Mouse (Mus musculus) intestine, embryonic 15.5 days (tissue): ENCODE measurements at regions not wholly inside any gene's neighbourhood (a gene's known extent, or its start where the extent isn't known, plus 50 kb on each side); places are given as distances from the start of the nearest gene placed in this dataset.

Source experiments
- ATAC-seq: fragments of 200-750 bp; cut with Nextera tagmentation; 2 replicates; pipeline ENCODE4 v1.8.0; 2017; ENCODE audit warnings: moderate TSS enrichment, moderate library complexity
- H3K27ac ChIP-seq: fragments of 300-500 bp; sonication (generic); 2 replicates; pipeline ENCODE4 v1.5.1; 2015; ENCODE audit warnings: mild to moderate bottlenecking, inconsistent platforms
- H3K27me3 ChIP-seq: fragments of 300-500 bp; sonication (generic); replicated peaks from 2 replicates; pipeline ENCODE4 v1.6.1; 2015; ENCODE audit warnings: inconsistent platforms
- H3K36me3 ChIP-seq: fragments of 300-500 bp; sonication (generic); 2 replicates; pipeline ENCODE4 v1.6.1; 2015; ENCODE audit warnings: inconsistent platforms
- H3K4me1 ChIP-seq: fragments of 300-500 bp; sonication (generic); replicated peaks from 2 replicates; pipeline ENCODE4 v1.6.1; 2015; ENCODE audit warnings: inconsistent platforms
- H3K4me2 ChIP-seq: fragments of 300-500 bp; sonication (generic); replicated peaks from 2 replicates; pipeline ENCODE4 v1.6.1; 2015; ENCODE audit warnings: mild to moderate bottlenecking, inconsistent platforms
- H3K4me3 ChIP-seq: fragments of 300-500 bp; sonication (generic); replicated peaks from 2 replicates; pipeline ENCODE4 v1.5.1; 2015; ENCODE audit warnings: inconsistent platforms
- H3K9ac ChIP-seq: fragments of 300-500 bp; sonication (generic); 2 replicates; pipeline ENCODE4 v1.6.1; 2015; ENCODE audit warnings: inconsistent platforms
- H3K9me3 ChIP-seq: fragments of 300-500 bp; sonication (generic); 2 replicates; pipeline ENCODE4 v1.6.1; 2016; ENCODE audit warnings: inconsistent platforms
- WGBS: fragments of 180-500 bp; shearing (Covaris S2); methylation state at CpG from one replicate; pipeline ENCODE4 v1.1.7; 2015; 5-methylcytosine and 5-hydroxymethylcytosine counted together

DNA sequence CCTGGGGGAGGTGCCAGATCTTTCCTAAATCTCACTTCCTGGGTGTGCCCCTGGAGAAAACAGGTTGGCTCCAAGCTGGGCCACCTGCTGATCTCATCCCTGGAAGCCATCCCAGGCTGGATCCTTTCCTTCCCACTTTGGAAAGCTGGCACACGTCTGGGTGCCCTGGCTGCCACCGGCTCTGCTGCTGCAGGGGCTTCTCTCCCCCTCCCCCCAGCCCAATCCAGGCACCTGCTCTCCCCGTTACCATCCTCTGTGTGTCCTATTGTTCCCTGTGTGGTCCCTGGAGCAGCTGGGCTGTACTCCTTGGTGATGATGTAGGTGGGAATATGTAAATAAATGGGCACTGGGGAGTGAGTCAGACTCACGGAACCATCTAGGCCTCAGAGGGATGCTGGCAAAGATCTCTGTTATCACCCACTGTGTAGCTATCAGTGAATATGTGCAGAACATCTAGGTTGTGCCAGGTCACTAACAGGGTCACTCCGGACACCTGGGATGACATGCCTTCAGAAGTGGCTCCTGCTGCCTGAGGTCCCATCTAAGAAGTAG is 130.4 kb downstream of the Trim29 start:
- no peak for ATAC-seq
- no peak overlapping the region for H3K4me2 ChIP-seq
- no peak overlapping the region for H3K4me3 ChIP-seq
- no peaks in the 10 kb centered on the region for H3K4me1 ChIP-seq
- H3K9me3 ChIP-seq, result no peaks in the 10 kb centered on the region
- 67% methylated on average over 5 of the region's 5 CpGs for WGBS
- H3K27me3 ChIP-seq, result no peaks in the 10 kb centered on the region
- no peak overlapping the region for H3K9ac ChIP-seq
- H3K27ac ChIP-seq, result no peak overlapping the region
- H3K36me3 ChIP-seq, result no peaks in the 10 kb centered on the region

DNA sequence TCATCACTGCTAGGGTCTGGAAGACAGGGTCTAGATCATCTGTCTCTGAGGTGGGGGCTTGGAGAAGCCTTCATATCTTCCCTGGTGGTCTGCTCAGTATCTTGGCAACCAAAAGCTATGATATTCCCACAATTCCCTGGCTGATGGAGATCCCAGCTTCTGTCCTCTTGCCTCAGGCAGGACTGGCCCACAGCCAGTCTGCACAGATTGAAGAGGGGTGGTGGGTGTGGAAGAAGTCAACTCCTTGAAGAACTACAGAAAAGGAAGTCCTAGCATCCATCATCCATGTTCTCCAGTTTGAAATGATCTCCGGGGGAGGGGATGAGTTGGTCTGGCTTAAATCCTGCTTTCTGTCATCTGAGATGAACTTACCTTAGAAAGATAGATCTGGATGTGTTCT is 134.8 kb downstream of the Trim29 start:
- no peak for ATAC-seq

DNA sequence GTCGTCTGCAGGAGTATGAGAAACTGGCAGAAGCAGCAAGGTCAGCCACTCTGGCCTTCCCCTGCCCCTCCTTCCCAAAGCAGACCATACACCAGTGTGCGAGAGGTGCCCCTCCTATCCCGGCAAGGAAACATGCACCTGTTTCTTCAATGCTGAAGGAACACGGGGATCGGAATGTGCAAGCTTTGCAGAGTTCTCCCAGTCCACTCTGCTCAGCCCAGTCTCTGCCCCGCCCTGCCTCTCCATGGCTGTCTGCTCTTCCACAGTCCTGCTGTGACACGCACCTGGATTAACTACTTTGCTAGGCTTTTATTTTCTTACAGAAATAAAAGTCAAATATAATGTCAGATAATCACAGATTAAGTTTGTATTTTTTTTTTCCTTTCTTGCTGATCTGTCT is 136.7 kb downstream of the Trim29 start:
- Histone ChIP-seq H3K4me3 (no peak overlapping the region), H3K4me2 (0 out of 2 replicates have a peak overlapping the region, but pooled peaks have one; percentile 6), H3K27me3 (no peaks in the 10 kb centered on the region), H3K9me3 (no peaks in the 10 kb centered on the region), H3K4me1 (no peaks in the 10 kb centered on the region), H3K27ac (no peak overlapping the region), H3K9ac (no peak overlapping the region), H3K36me3 (no peaks in the 10 kb centered on the region)
- WGBS, result 67% methylated on average over 7 of the region's 7 CpGs
- 0 out of 2 replicates have a peak, but pooled peaks have one; percentile 31 for ATAC-seq

More for the DNA sequence above, 134.8 kb downstream of the Trim29 start:
- no peak overlapping the region for H3K27ac ChIP-seq
- 77% methylated on average over 1 of the region's 1 CpGs for WGBS
- H3K4me1 ChIP-seq, result no peaks in the 10 kb centered on the region
- H3K9ac ChIP-seq, result no peak overlapping the region
- no peak overlapping the region for H3K4me2 ChIP-seq
- H3K4me3 ChIP-seq, result no peak overlapping the region
- H3K9me3 ChIP-seq, result no peaks in the 10 kb centered on the region
- no peaks in the 10 kb centered on the region for H3K27me3 ChIP-seq
- H3K36me3 ChIP-seq, result no peaks in the 10 kb centered on the region

DNA sequence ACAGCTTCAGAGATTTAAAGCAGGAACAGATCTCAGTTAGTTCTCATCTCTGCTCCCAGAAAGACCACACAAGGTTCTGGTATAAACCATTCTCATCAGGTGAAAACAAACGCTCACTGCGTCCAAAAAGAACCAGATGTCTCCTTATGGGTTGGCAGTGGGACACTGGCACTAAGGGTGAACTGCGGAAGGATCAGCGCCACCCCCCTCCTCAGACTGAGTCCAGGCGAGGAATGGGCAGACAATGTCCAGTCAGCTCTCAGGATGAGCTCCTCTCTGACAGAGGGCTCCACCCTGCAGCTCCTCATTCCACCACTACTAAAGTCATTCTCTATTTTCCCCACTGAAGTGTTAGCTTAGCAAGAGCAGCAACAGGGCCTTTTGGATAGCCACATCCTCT is 138.3 kb downstream of the Trim29 start:
- H3K9me3 ChIP-seq, result no peaks in the 10 kb centered on the region
- no peak for ATAC-seq
- no peak overlapping the region for H3K4me2 ChIP-seq
- peaks cover 2% of the 10 kb centered on the region; the same call in 1 of the 2 replicates for H3K4me1 ChIP-seq
- H3K36me3 ChIP-seq, result no peaks in the 10 kb centered on the region
- 66% methylated on average over 5 of the region's 5 CpGs for WGBS
- no peak overlapping the region for H3K27ac ChIP-seq
- no peak overlapping the region for H3K4me3 ChIP-seq
- H3K27me3 ChIP-seq, result peaks cover 2% of the 10 kb centered on the region
- no peak overlapping the region for H3K9ac ChIP-seq

DNA sequence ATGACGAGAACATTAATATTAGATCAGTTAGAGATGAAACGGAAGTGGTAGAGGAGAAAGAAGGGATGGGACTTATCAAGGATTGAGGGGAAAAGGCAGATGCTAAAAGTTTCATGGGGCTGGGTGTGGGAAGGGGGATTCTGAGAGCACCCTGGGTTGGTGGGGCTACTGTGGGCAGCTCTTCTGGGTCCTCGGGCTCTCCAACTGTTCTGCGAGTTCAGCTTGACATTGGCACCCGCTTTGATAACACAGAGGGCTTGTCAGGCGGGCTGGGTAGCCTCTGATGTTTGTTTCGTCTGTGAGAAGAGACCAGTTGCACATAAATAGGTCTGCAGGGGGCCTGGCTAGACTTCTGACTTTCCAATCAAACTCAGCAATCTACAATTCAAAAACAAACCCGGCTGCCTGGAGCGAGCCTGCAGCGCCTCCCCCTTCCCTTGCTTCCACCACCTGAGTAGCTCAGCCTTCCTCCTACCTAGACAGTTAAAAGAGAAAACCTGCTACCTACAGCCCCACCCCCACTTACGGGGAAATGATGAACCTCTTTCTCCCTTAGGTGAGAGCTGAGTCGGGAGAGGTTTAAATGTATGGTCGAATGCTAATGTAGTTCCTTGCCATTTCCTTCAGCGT is 143.4 kb downstream of the Trim29 start:
- H3K9ac ChIP-seq, result no peak overlapping the region
- H3K36me3 ChIP-seq, result no peaks in the 10 kb centered on the region
- no peak overlapping the region for H3K27ac ChIP-seq
- peak overlapping the region; percentile 12; the same call in 1 of the 2 replicates for H3K4me2 ChIP-seq
- no peaks in the 10 kb centered on the region for H3K9me3 ChIP-seq
- H3K27me3 ChIP-seq, result peaks cover 11% of the 10 kb centered on the region
- no peak for ATAC-seq
- 5% methylated on average over 14 of the region's 14 CpGs for WGBS
- H3K4me1 ChIP-seq, result peaks cover 5% of the 10 kb centered on the region; the same call in 1 of the 2 replicates
- H3K4me3 ChIP-seq, result no peak overlapping the region

DNA sequence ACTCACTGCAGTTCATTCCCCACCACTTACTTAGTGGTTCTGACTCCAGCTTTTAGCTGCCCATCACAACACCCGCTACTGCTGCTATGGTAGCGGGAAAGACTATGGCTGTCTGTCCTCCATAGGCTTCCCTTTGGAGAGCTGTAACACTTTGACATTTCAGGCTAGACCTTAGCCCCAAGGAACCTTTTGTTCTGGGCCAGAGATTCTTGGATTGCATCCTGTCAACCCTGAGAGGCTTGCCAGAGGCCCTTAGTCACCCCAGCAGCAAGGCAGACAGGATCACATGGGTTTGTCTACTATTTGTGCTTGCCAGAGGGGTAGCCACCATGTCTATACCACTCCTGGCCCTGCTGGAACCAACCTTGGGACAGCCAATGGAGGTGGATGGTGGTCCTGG is 147.1 kb downstream of the Trim29 start:
- 91% methylated on average over 2 of the region's 2 CpGs for WGBS

DNA sequence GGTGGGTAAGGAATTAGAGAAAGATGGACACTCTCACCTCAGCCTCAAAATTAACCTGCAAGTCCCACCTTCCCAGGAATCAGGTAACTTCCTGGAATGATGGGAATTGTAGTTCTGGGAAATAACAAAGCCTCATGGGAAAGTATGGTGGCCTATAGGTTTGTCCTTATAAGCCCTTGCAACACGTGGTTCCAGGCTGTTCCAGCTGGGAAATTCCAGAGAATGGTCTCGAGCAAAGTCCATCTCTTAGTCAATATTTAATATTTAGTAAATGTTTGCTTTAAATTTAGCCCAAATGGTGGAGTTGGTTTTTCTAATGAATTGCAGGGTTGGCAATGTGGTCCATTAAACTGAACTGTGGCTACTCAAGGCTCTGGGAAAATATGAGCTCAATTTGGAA is 150.5 kb downstream of the Trim29 start:
- Histone ChIP-seq H3K27ac (no peak overlapping the region), H3K4me3 (no peak overlapping the region), H3K36me3 (no peaks in the 10 kb centered on the region), H3K27me3 (no peaks in the 10 kb centered on the region), H3K4me1 (0 out of 2 replicates have a peak, but pooled peaks cover 10% of the 10 kb centered on the region), H3K9me3 (no peaks in the 10 kb centered on the region), H3K9ac (no peak overlapping the region), H3K4me2 (no peak overlapping the region)
- WGBS, result 37% methylated on average over 2 of the region's 2 CpGs
- peak; percentile 75 for ATAC-seq

More for the DNA sequence above, 147.1 kb downstream of the Trim29 start:
- peaks cover 5% of the 10 kb centered on the region; the same call in 1 of the 2 replicates for H3K4me1 ChIP-seq
- H3K4me2 ChIP-seq, result no peak overlapping the region
- no peak for ATAC-seq
- H3K36me3 ChIP-seq, result no peaks in the 10 kb centered on the region
- H3K9ac ChIP-seq, result no peak overlapping the region
- peaks cover 11% of the 10 kb centered on the region for H3K27me3 ChIP-seq
- H3K4me3 ChIP-seq, result no peak overlapping the region
- no peak overlapping the region for H3K27ac ChIP-seq
- H3K9me3 ChIP-seq, result no peaks in the 10 kb centered on the region

DNA sequence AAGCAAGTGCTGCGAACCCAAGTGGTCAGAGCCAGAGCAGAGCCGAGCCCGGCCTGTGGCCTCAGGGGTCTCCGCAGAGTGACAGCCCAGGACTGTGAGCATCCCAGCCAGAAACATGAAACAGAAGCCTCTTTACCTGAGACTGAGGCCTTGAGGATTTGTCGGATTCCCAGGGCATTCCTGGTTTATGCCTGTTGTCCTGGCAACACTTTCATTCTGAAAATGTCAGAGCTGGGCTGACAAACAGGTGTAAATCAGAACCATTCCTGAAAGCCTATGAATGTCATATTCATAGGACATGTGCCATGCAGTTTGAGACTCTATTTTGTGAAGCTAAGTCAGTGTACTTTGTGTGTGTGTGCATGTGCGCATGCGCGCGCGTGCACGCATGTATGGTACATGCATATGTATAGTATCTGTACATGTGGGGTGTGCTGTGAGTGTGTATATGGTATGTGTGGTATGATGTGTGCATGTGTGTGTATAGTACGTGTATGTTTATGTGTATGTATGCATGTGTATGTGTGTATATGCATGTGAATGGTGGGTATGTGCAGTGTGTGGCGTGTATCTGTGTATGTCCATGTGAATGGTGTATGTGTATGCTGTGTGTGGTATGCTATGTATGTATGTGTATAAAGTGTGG is 152.9 kb downstream of the Trim29 start:
- H3K9ac ChIP-seq, result no peak overlapping the region
- 88% methylated on average over 13 of the region's 13 CpGs for WGBS
- no peaks in the 10 kb centered on the region for H3K9me3 ChIP-seq
- H3K27ac ChIP-seq, result no peak overlapping the region
- no peak overlapping the region for H3K4me2 ChIP-seq
- no peaks in the 10 kb centered on the region for H3K36me3 ChIP-seq
- ATAC-seq, result no peak
- H3K4me3 ChIP-seq, result no peak overlapping the region
- 0 out of 2 replicates have a peak, but pooled peaks cover 11% of the 10 kb centered on the region for H3K4me1 ChIP-seq
- no peaks in the 10 kb centered on the region for H3K27me3 ChIP-seq

DNA sequence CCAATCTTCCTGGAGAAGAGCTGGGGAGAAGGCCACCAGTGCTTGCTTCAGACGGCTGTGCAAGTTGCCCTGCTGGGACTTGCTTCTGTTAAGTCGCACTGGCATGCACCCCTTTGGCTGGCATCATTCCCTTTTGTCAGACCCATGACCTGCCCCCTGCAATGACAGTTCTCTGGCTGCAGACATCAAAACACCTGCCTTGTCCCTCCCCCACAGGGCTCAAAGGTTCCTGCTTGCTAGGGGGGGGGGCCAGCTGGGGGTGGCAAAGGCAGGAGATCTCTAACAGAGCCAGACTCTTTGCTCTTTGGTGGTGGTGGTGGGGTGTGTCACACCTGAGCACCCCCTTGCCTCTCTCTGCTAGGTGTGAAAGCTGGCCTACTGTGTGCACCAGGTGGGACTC is 154.5 kb downstream of the Trim29 start:
- WGBS, result 56% methylated on average over 2 of the region's 2 CpGs

DNA sequence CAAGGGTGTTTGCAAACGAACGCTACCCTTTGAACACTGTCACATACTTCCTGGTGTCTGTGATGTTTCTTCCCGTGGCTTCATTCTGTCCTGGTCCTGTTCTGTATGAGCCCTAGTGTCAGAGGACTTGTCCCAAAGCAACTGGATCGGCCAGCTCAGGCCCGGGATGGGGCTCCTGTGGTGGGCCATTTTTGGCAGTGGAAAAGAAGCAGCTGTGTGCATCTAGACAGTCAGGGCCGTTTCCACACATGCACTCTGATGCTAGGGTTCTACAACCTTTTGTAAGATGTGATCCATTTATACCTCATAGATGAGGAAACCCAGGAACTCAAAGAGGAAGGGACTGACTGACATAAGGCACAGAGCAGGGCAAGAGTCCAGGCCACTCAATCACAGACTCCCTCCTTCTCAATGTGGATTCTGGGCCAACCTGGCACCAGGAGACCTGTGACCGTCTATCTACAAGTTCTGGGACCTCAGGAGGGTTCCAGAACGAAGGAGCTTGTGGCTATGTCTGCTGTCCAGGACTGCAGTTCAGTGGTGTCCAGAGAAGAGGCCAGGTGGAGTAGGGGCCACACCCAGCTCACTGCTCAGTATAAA is 155.2 kb downstream of the Trim29 start:
- no peak overlapping the region for H3K27ac ChIP-seq
- 60% methylated on average over 8 of the region's 8 CpGs for WGBS
- H3K4me3 ChIP-seq, result no peak overlapping the region
- ATAC-seq, result no peak
- H3K9me3 ChIP-seq, result no peaks in the 10 kb centered on the region
- H3K36me3 ChIP-seq, result no peaks in the 10 kb centered on the region
- no peaks in the 10 kb centered on the region for H3K27me3 ChIP-seq
- H3K4me2 ChIP-seq, result no peak overlapping the region
- H3K4me1 ChIP-seq, result 0 out of 2 replicates have a peak, but pooled peaks cover 11% of the 10 kb centered on the region
- no peak overlapping the region for H3K9ac ChIP-seq

More for the DNA sequence above, 154.5 kb downstream of the Trim29 start:
- no peak overlapping the region for H3K9ac ChIP-seq
- H3K4me1 ChIP-seq, result 0 out of 2 replicates have a peak, but pooled peaks cover 11% of the 10 kb centered on the region
- H3K27ac ChIP-seq, result no peak overlapping the region
- ATAC-seq, result no peak
- H3K27me3 ChIP-seq, result no peaks in the 10 kb centered on the region
- H3K9me3 ChIP-seq, result no peaks in the 10 kb centered on the region
- H3K4me2 ChIP-seq, result no peak overlapping the region
- H3K4me3 ChIP-seq, result no peak overlapping the region
- no peaks in the 10 kb centered on the region for H3K36me3 ChIP-seq

DNA sequence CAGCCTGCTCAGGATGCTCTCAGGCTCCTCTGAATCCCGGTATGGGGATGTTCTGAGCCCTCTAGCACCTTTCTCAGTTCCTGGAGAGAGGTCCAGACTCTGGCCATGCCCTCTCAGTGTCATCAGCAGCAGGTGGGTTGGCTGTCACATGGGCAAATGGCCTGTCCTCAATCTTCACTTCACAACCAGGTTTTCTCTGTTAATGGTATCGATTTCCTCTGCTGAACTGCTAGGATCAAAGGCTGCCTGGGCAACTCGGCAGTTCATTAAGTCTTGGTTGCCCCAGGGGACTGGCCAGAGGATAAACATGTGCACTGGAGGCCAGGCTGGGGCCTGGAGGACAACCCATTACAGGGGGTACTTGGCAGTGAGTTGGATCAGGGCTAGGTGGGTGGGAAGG is 156.2 kb downstream of the Trim29 start:
- Histone ChIP-seq H3K4me3 (no peak overlapping the region), H3K36me3 (no peaks in the 10 kb centered on the region), H3K9ac (no peak overlapping the region), H3K4me1 (0 out of 2 replicates have a peak, but pooled peaks cover 11% of the 10 kb centered on the region), H3K4me2 (no peak overlapping the region), H3K27me3 (no peaks in the 10 kb centered on the region), H3K27ac (no peak overlapping the region), H3K9me3 (no peaks in the 10 kb centered on the region)
- WGBS, result 21% methylated on average over 3 of the region's 3 CpGs
- ATAC-seq, result no peak

DNA sequence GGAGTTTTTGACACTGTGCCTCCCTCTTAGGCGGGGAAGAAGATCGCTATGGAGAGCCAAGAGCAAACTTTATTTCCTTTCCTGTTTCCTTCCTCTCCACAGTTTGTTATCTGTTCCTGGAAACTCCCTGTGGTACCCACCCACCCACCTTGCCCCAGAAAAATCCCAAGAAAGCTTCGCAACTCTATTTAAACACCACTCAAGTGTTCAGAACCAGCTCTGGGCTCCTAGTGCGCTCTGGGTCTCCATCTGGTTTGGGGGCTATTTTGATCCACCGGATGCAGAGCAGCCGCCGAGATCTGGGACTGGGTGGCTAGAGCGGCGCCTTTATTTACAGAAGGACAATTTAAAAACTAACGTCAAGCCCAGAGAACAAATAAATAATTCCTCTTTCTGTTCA is 158.6 kb downstream of the Trim29 start:
- Histone ChIP-seq H3K9me3 (no peaks in the 10 kb centered on the region), H3K9ac (no peak overlapping the region), H3K36me3 (no peaks in the 10 kb centered on the region), H3K27ac (no peak overlapping the region), H3K4me3 (no peak overlapping the region), H3K4me1 (0 out of 2 replicates have a peak, but pooled peaks cover 11% of the 10 kb centered on the region), H3K27me3 (no peaks in the 10 kb centered on the region), H3K4me2 (no peak overlapping the region)
- 59% methylated on average over 10 of the region's 10 CpGs for WGBS
- no peak for ATAC-seq
